9 mouse cellular contexts compared by ENCODE assay signal in genomic region chr12:108433498-108433897, GRCm38 (mm10).
A peak's percentile ranks its signal among the peaks of the same experiment; 100 is the strongest.
DNase-seq lines count a peak whose midpoint lies in the region; ATAC-seq and TF ChIP-seq lines count a peak whose summit lies in the region.
"Had no signal": no experiment of that assay in that cellular context is flagged by ENCODE, and none has a peak within 500 bp of the region (broad histone marks: within the 10 kb centered on the region; RNA-seq: fewer than 3 reads in every experiment).

No protein-coding gene starts in this region.

- WGBS in hindbrain, postnatal 0 days = 35% methylated on average over 10 of the region's 10 CpGs
- WGBS in hindbrain, embryonic 12.5 days = 69% methylated on average over 10 of the region's 10 CpGs
- WGBS in midbrain, embryonic 15.5 days = 53% methylated on average over 10 of the region's 10 CpGs
- WGBS in midbrain, embryonic 14.5 days = 70% methylated on average over 10 of the region's 10 CpGs

- peak overlapping the region; percentile 26 for H3K27ac ChIP-seq in hindbrain, postnatal 0 days
- H3K27ac ChIP-seq in hindbrain, embryonic 12.5 days = no peak overlapping the region
- H3K27ac ChIP-seq in midbrain, embryonic 15.5 days = 0 out of 2 replicates have a peak overlapping the region, but pooled peaks have one; percentile 34
- no peak overlapping the region for H3K27ac ChIP-seq in midbrain, embryonic 14.5 days (replicated peaks; ENCODE audit: low read depth, low read length)

- no peak overlapping the region for H3K4me3 ChIP-seq in hindbrain, postnatal 0 days (ENCODE audit: low read length)
- H3K4me3 ChIP-seq in hindbrain, embryonic 12.5 days = no peak overlapping the region
- H3K4me3 ChIP-seq in midbrain, embryonic 15.5 days = no peak overlapping the region
- H3K4me3 ChIP-seq in midbrain, embryonic 14.5 days (replicated peaks; ENCODE audit: low read depth, low read length) = no peak overlapping the region

- peak overlapping the region; percentile 43 for H3K4me2 ChIP-seq in hindbrain, postnatal 0 days (ENCODE audit: low read depth, low read length)
- H3K4me2 ChIP-seq in hindbrain, embryonic 12.5 days (replicated peaks) = no peak overlapping the region
- H3K4me2 ChIP-seq in midbrain, embryonic 15.5 days = 0 out of 2 replicates have a peak overlapping the region, but pooled peaks have one; percentile 8
- no peak overlapping the region for H3K4me2 ChIP-seq in midbrain, embryonic 14.5 days (ENCODE audit: low read length)

- DNase-seq in hindbrain, postnatal 0 days (ENCODE audit: low spot score) = no peak
- DNase-seq in midbrain, embryonic 14.5 days = no peak
- DNase-seq in gastrocnemius, postnatal 14 days = peak; percentile 76
- peak; percentile 52 for DNase-seq in skeletal muscle tissue, adult 2 months (ENCODE audit: low read depth, low spot score)
- no peak for DNase-seq in adipocyte (ENCODE audit: low spot score)
- DNase-seq: kidney, postnatal 4 days had no signal

- intact Hi-C loops in gastrocnemius, postnatal 14 days (cut with DNase I; ENCODE audit: low total_unique reads) = no loop called here

- H3K9me3 ChIP-seq in hindbrain, postnatal 0 days (ENCODE audit: low read length) = no peaks in the 10 kb centered on the region
- H3K9me3 ChIP-seq in hindbrain, embryonic 12.5 days (replicated peaks) = no peaks in the 10 kb centered on the region
- H3K9me3 ChIP-seq in midbrain, embryonic 15.5 days = no peaks in the 10 kb centered on the region
- H3K9me3 ChIP-seq in midbrain, embryonic 14.5 days (ENCODE audit: control insufficient read depth, low read length) = no peaks in the 10 kb centered on the region

- H3K4me1 ChIP-seq in hindbrain, postnatal 0 days (ENCODE audit: insufficient read depth, low read length) = peaks cover 26% of the 10 kb centered on the region
- peaks cover 44% of the 10 kb centered on the region for H3K4me1 ChIP-seq in hindbrain, embryonic 12.5 days
- peaks cover 28% of the 10 kb centered on the region for H3K4me1 ChIP-seq in midbrain, embryonic 15.5 days
- peaks cover 31% of the 10 kb centered on the region for H3K4me1 ChIP-seq in midbrain, embryonic 14.5 days (ENCODE audit: control insufficient read depth, insufficient read depth, low read length)

- H3K27me3 ChIP-seq in hindbrain, postnatal 0 days (ENCODE audit: insufficient read depth, low read length) = no peaks in the 10 kb centered on the region
- H3K27me3 ChIP-seq in hindbrain, embryonic 12.5 days = no peaks in the 10 kb centered on the region
- H3K27me3 ChIP-seq in midbrain, embryonic 15.5 days (replicated peaks) = no peaks in the 10 kb centered on the region
- H3K27me3 ChIP-seq in midbrain, embryonic 14.5 days (ENCODE audit: control insufficient read depth, insufficient read depth, low read length) = no peaks in the 10 kb centered on the region

- TF ChIP-seq CTCF in hindbrain, postnatal 0 days (IDR thresholded peaks at IDR 0.05; ENCODE audit: low read depth) = no peak

- no peak overlapping the region for H3K9ac ChIP-seq in hindbrain, postnatal 0 days (replicated peaks; ENCODE audit: low read length)
- no peak overlapping the region for H3K9ac ChIP-seq in hindbrain, embryonic 12.5 days
- H3K9ac ChIP-seq in midbrain, embryonic 15.5 days = no peak overlapping the region
- no peak overlapping the region for H3K9ac ChIP-seq in midbrain, embryonic 14.5 days (replicated peaks; ENCODE audit: low read length)

- ATAC-seq in hindbrain, postnatal 0 days = no peak
- ATAC-seq in hindbrain, embryonic 12.5 days (ENCODE audit: low FRiP score) = no peak
- no peak for ATAC-seq in midbrain, embryonic 15.5 days (replicated peaks)
- ATAC-seq in midbrain, embryonic 14.5 days (ENCODE audit: low FRiP score, low TSS enrichment) = no peak
- ATAC-seq in CD4-positive, CD25-positive, alpha-beta regulatory T cell, adult 4 months = no peak

- H3K36me3 ChIP-seq in hindbrain, postnatal 0 days (ENCODE audit: insufficient read depth, low read length) = no peaks in the 10 kb centered on the region
- no peaks in the 10 kb centered on the region for H3K36me3 ChIP-seq in hindbrain, embryonic 12.5 days
- no peaks in the 10 kb centered on the region for H3K36me3 ChIP-seq in midbrain, embryonic 15.5 days (replicated peaks)
- no peaks in the 10 kb centered on the region for H3K36me3 ChIP-seq in midbrain, embryonic 14.5 days (ENCODE audit: control insufficient read depth, insufficient read depth, low read length)

Comparison
In these comparisons a context has a peak if more than half of its experiments do, and no peak if none do; other contexts are left out.
1. H3K27ac ChIP-seq: peak in hindbrain, postnatal 0 days (single experiment) and midbrain, embryonic 15.5 days (single experiment); none in hindbrain, embryonic 12.5 days (single experiment) and midbrain, embryonic 14.5 days (single experiment).
2. H3K4me2 ChIP-seq: peak in hindbrain, postnatal 0 days (single experiment) and midbrain, embryonic 15.5 days (single experiment); none in hindbrain, embryonic 12.5 days (single experiment) and midbrain, embryonic 14.5 days (single experiment).
3. DNase-seq: peak in gastrocnemius, postnatal 14 days (single experiment) and skeletal muscle tissue, adult 2 months (single experiment); none in hindbrain, postnatal 0 days (single experiment), midbrain, embryonic 14.5 days (single experiment) and adipocyte (single experiment).